Mouse (Mus musculus): ENCODE measurements around the gene Xirp2. TPM values are rescaled to one million over a fixed set of nuclear protein-coding genes. Genes with fewer than 3 reads are reported as not detected.
"Not testable (repeated sequence)": the region's sequence is repeated elsewhere in the genome, so short reads cannot be mapped to it uniquely, and the experiment has no call there.

Xirp2 gene
- polyA plus RNA-seq, 1 experiment from 2014 or later, result not detected

DNA sequence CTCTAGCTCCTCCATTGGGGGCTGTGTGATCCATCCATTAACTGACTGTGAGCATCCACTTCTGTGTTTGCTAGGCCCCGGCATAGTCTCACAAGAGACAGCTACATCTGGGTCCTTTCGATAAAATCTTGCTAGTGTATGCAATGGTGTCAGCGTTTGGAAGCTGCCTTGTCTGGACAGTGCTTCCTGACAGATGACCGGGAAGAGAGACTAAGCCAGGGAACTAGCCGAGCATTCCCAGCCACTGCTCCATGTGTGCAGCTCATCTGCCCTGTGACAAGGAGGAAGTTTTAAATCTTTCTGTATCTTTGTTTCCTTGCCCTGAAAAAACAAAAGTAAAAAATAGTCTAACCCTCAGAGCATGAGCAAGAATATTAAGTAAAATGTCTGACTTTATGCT lies 24.2 kb downstream of the Xirp2 start:
- H3K9me3 ChIP-seq (ENCODE audit: control insufficient read depth, low read length); H3K27me3 ChIP-seq (ENCODE audit: control insufficient read depth, insufficient read depth, low read length); H3K4me1 ChIP-seq (replicated peaks; ENCODE audit: control insufficient read depth, insufficient read depth, low read length); ATAC-seq (ENCODE audit: low FRiP score); DNase-seq (ENCODE audit: low spot score); H3K4me3 ChIP-seq (replicated peaks; ENCODE audit: low read length); H3K9ac ChIP-seq; H3K27ac ChIP-seq; H3K36me3 ChIP-seq (replicated peaks; ENCODE audit: control insufficient read depth, insufficient read depth); H3K4me2 ChIP-seq (replicated peaks): not testable (repeated sequence)
- WGBS, result 84% methylated on average over 5 of the region's 5 CpGs

- Histone ChIP-seq H3K27me3 (ENCODE audit: control insufficient read depth, insufficient read depth, low read length) (no peaks in the 10 kb centered on the region), H3K9ac (no peak overlapping the region), H3K4me2 (replicated peaks) (no peak overlapping the region), H3K36me3 (replicated peaks; ENCODE audit: control insufficient read depth, insufficient read depth) (no peaks in the 10 kb centered on the region), H3K4me1 (replicated peaks; ENCODE audit: control insufficient read depth, insufficient read depth, low read length) (no peaks in the 10 kb centered on the region), H3K4me3 (replicated peaks; ENCODE audit: low read length) (no peak overlapping the region), H3K9me3 (ENCODE audit: control insufficient read depth, low read length) (no peaks in the 10 kb centered on the region), H3K27ac (no peak overlapping the region)
- no peak for ATAC-seq (ENCODE audit: low FRiP score)
- 16% methylated on average over 6 of the region's 6 CpGs for WGBS
- peak; percentile 77 for DNase-seq (ENCODE audit: low spot score)
Observed at GRCm38 (mm10) chr2:67477753-67478152, 32.0 kb downstream of the Xirp2 start.

GRCm38 (mm10) chr2:67481051-67481450 lies 35.2 kb downstream of the Xirp2 start:
- Histone ChIP-seq H3K9me3 (ENCODE audit: control insufficient read depth, low read length) (no peaks in the 10 kb centered on the region), H3K4me1 (replicated peaks; ENCODE audit: control insufficient read depth, insufficient read depth, low read length) (no peaks in the 10 kb centered on the region), H3K4me2 (replicated peaks) (no peak overlapping the region), H3K27me3 (ENCODE audit: control insufficient read depth, insufficient read depth, low read length) (no peaks in the 10 kb centered on the region), H3K27ac (no peak overlapping the region), H3K4me3 (replicated peaks; ENCODE audit: low read length) (no peak overlapping the region), H3K36me3 (replicated peaks; ENCODE audit: control insufficient read depth, insufficient read depth) (no peaks in the 10 kb centered on the region), H3K9ac (no peak overlapping the region)
- DNase-seq (ENCODE audit: low spot score) (no peak), ATAC-seq (ENCODE audit: low FRiP score) (no peak)
- 69% methylated on average over 3 of the region's 3 CpGs for WGBS

DNA sequence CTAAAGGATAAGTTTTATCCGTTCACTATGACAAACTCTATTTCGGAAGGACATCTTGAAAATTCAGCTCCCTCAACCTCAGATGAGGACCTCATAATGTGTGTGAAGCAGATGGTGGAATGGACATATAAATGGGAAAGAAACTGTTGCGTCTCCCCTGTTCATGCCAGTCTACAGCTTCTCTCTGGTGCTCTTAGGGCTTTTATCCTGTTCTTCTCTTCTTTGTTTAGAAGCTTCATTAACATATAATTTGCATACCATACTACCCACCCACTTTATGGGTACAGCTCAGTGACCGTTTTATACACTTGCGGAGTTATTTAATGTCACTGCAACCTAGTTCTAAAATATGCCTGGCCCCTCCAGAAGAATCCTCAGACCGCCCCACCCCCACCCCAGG lies 40.9 kb downstream of the Xirp2 start:
- Histone ChIP-seq H3K4me2 (replicated peaks) (no peak overlapping the region), H3K4me1 (replicated peaks; ENCODE audit: control insufficient read depth, insufficient read depth, low read length) (0 out of 2 replicates have a peak, but pooled peaks cover 2% of the 10 kb centered on the region), H3K27ac (no peak overlapping the region), H3K27me3 (ENCODE audit: control insufficient read depth, insufficient read depth, low read length) (no peaks in the 10 kb centered on the region), H3K36me3 (replicated peaks; ENCODE audit: control insufficient read depth, insufficient read depth) (no peaks in the 10 kb centered on the region), H3K4me3 (replicated peaks; ENCODE audit: low read length) (no peak overlapping the region), H3K9me3 (ENCODE audit: control insufficient read depth, low read length) (no peaks in the 10 kb centered on the region), H3K9ac (no peak overlapping the region)
- WGBS, result 74% methylated on average over 6 of the region's 6 CpGs
- DNase-seq (ENCODE audit: low spot score) (no peak), ATAC-seq (ENCODE audit: low FRiP score) (no peak)

GRCm38 (mm10) chr2:67487162-67487561 lies 41.4 kb downstream of the Xirp2 start:
- 0 out of 2 replicates have a peak, but pooled peaks cover 2% of the 10 kb centered on the region for H3K4me1 ChIP-seq (replicated peaks; ENCODE audit: control insufficient read depth, insufficient read depth, low read length)
- DNase-seq (ENCODE audit: low spot score) (no peak), ATAC-seq (ENCODE audit: low FRiP score) (no peak)
- H3K4me3 ChIP-seq (replicated peaks; ENCODE audit: low read length), result no peak overlapping the region
- no peaks in the 10 kb centered on the region for H3K36me3 ChIP-seq (replicated peaks; ENCODE audit: control insufficient read depth, insufficient read depth)
- H3K4me2 ChIP-seq (replicated peaks), result no peak overlapping the region
- no peak overlapping the region for H3K27ac ChIP-seq
- H3K9ac ChIP-seq, result no peak overlapping the region
- no peaks in the 10 kb centered on the region for H3K9me3 ChIP-seq (ENCODE audit: control insufficient read depth, low read length)
- WGBS, result 73% methylated on average over 3 of the region's 3 CpGs
- H3K27me3 ChIP-seq (ENCODE audit: control insufficient read depth, insufficient read depth, low read length), result no peaks in the 10 kb centered on the region

- no peak for ATAC-seq (ENCODE audit: low FRiP score)
- H3K4me2 ChIP-seq (replicated peaks), result no peak overlapping the region
- WGBS, result 17% methylated on average over 11 of the region's 11 CpGs
Observed at GRCm38 (mm10) chr2:67488465-67489127, 42.8 kb downstream of the Xirp2 start.

DNA sequence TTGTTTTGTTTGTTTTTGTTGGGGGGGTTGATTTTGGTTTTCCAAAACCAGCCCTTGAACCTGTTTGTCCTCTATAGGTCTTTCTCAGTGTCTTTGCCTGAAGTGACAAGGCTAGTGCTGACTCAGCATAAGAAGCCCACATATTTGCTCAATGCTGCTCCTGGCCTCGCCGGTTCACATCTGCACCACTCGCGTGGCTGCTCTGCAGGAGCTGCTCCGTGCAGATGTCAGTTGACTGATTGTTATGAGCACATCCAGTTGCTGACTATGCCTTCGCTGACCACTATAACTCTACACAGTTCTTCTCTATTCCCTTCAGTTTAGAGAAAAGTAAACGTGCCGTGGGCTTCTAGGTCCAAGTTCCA lies 43.3 kb downstream of the Xirp2 start:
- Histone ChIP-seq H3K9me3 (ENCODE audit: control insufficient read depth, low read length) (no peaks in the 10 kb centered on the region), H3K4me2 (replicated peaks) (no peak overlapping the region), H3K4me1 (replicated peaks; ENCODE audit: control insufficient read depth, insufficient read depth, low read length) (0 out of 2 replicates have a peak, but pooled peaks cover 2% of the 10 kb centered on the region), H3K36me3 (replicated peaks; ENCODE audit: control insufficient read depth, insufficient read depth) (no peaks in the 10 kb centered on the region), H3K9ac (no peak overlapping the region), H3K4me3 (replicated peaks; ENCODE audit: low read length) (no peak overlapping the region), H3K27me3 (ENCODE audit: control insufficient read depth, insufficient read depth, low read length) (no peaks in the 10 kb centered on the region), H3K27ac (no peak overlapping the region)
- no peak for DNase-seq (ENCODE audit: low spot score)
- 0 out of 2 replicates have a peak, but pooled peaks have one; percentile 43 for ATAC-seq (ENCODE audit: low FRiP score)
- 31% methylated on average over 8 of the region's 8 CpGs for WGBS

More at GRCm38 (mm10) chr2:67488465-67489127, 42.8 kb downstream of the Xirp2 start:
- Histone ChIP-seq H3K9ac (no peak overlapping the region), H3K9me3 (ENCODE audit: control insufficient read depth, low read length) (no peaks in the 10 kb centered on the region), H3K27me3 (ENCODE audit: control insufficient read depth, insufficient read depth, low read length) (no peaks in the 10 kb centered on the region), H3K4me3 (replicated peaks; ENCODE audit: low read length) (no peak overlapping the region), H3K4me1 (replicated peaks; ENCODE audit: control insufficient read depth, insufficient read depth, low read length) (0 out of 2 replicates have a peak, but pooled peaks cover 2% of the 10 kb centered on the region), H3K36me3 (replicated peaks; ENCODE audit: control insufficient read depth, insufficient read depth) (no peaks in the 10 kb centered on the region), H3K27ac (no peak overlapping the region)
- peak; percentile 28 for DNase-seq (ENCODE audit: low spot score)

DNA sequence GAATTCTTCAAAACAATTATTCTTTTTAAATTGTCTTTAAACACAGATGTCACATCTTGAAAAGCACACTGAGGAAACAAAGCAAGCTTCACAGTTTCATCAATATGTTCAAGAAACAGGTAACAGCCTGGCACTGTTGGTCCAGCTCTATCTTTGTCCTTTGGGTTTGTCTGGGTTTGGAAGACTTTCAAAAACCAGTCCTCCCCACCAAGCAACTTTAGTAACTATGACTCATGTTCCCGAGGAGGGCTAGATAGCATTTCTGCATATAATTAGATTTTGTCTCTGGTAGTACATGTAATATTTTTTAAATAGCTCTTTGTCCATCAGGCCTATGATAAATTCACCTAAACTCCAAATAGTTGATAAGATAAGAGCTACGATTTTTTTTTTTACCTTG lies 59.7 kb downstream of the Xirp2 start:
- DNase-seq (ENCODE audit: low spot score), result no peak
- H3K4me2 ChIP-seq (replicated peaks), result no peak overlapping the region
- no peaks in the 10 kb centered on the region for H3K27me3 ChIP-seq (ENCODE audit: control insufficient read depth, insufficient read depth, low read length)
- H3K27ac ChIP-seq, result no peak overlapping the region
- no peaks in the 10 kb centered on the region for H3K4me1 ChIP-seq (replicated peaks; ENCODE audit: control insufficient read depth, insufficient read depth, low read length)
- no peaks in the 10 kb centered on the region for H3K9me3 ChIP-seq (ENCODE audit: control insufficient read depth, low read length)
- no peak overlapping the region for H3K9ac ChIP-seq
- no peak overlapping the region for H3K4me3 ChIP-seq (replicated peaks; ENCODE audit: low read length)
- no peak for ATAC-seq (ENCODE audit: low FRiP score)
- 82% methylated on average over 2 of the region's 2 CpGs for WGBS
- no peaks in the 10 kb centered on the region for H3K36me3 ChIP-seq (replicated peaks; ENCODE audit: control insufficient read depth, insufficient read depth)

DNA sequence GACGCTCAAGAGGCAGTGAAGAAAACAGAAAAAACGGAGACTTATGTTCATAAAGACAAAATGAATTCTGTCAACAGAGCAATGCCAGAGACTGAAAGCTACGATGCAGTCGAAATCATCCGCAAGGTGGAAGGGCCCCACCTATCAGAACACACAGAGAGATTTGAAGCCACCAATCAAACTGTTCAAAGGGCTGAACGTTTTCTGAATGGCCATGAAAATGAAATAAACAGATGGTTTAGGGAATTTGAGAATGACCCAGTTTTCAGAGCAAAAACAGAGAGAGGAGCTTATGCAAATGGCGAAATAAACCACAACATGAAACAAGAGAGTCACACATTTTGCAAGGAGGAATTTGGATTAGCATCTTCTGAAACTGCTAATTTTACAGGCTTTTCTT lies 70.6 kb downstream of the Xirp2 start:
- Histone ChIP-seq H3K9ac (no peak overlapping the region), H3K4me3 (replicated peaks; ENCODE audit: low read length) (no peak overlapping the region), H3K27ac (no peak overlapping the region), H3K4me2 (replicated peaks) (no peak overlapping the region), H3K4me1 (replicated peaks; ENCODE audit: control insufficient read depth, insufficient read depth, low read length) (no peaks in the 10 kb centered on the region), H3K36me3 (replicated peaks; ENCODE audit: control insufficient read depth, insufficient read depth) (no peaks in the 10 kb centered on the region), H3K9me3 (ENCODE audit: control insufficient read depth, low read length) (no peaks in the 10 kb centered on the region), H3K27me3 (ENCODE audit: control insufficient read depth, insufficient read depth, low read length) (no peaks in the 10 kb centered on the region)
- DNase-seq (ENCODE audit: low spot score) (no peak), ATAC-seq (ENCODE audit: low FRiP score) (no peak)
- 93% methylated on average over 7 of the region's 7 CpGs for WGBS

- H3K9me3 ChIP-seq (ENCODE audit: control insufficient read depth, low read length), result no peaks in the 10 kb centered on the region
- no peak overlapping the region for H3K9ac ChIP-seq
- DNase-seq (ENCODE audit: low spot score) (no peak), ATAC-seq (ENCODE audit: low FRiP score) (no peak)
- H3K27me3 ChIP-seq (ENCODE audit: control insufficient read depth, insufficient read depth, low read length), result no peaks in the 10 kb centered on the region
- no peaks in the 10 kb centered on the region for H3K36me3 ChIP-seq (replicated peaks; ENCODE audit: control insufficient read depth, insufficient read depth)
- no peaks in the 10 kb centered on the region for H3K4me1 ChIP-seq (replicated peaks; ENCODE audit: control insufficient read depth, insufficient read depth, low read length)
- no peak overlapping the region for H3K27ac ChIP-seq
- no peak overlapping the region for H3K4me2 ChIP-seq (replicated peaks)
- H3K4me3 ChIP-seq (replicated peaks; ENCODE audit: low read length), result no peak overlapping the region
- WGBS, result 92% methylated on average over 2 of the region's 2 CpGs
Observed at GRCm38 (mm10) chr2:67535347-67535746, 89.5 kb downstream of the Xirp2 start.
